Mouse (Mus musculus) layer of hippocampus, adult 9-10 months (tissue): ENCODE measurements around the gene Nras.

Source experiments
- DNase-seq: peaks from one replicate; pipeline ENCODE4 v3.0.0; 2022; ENCODE audit warnings: low spot score

Nras gene

DNA sequence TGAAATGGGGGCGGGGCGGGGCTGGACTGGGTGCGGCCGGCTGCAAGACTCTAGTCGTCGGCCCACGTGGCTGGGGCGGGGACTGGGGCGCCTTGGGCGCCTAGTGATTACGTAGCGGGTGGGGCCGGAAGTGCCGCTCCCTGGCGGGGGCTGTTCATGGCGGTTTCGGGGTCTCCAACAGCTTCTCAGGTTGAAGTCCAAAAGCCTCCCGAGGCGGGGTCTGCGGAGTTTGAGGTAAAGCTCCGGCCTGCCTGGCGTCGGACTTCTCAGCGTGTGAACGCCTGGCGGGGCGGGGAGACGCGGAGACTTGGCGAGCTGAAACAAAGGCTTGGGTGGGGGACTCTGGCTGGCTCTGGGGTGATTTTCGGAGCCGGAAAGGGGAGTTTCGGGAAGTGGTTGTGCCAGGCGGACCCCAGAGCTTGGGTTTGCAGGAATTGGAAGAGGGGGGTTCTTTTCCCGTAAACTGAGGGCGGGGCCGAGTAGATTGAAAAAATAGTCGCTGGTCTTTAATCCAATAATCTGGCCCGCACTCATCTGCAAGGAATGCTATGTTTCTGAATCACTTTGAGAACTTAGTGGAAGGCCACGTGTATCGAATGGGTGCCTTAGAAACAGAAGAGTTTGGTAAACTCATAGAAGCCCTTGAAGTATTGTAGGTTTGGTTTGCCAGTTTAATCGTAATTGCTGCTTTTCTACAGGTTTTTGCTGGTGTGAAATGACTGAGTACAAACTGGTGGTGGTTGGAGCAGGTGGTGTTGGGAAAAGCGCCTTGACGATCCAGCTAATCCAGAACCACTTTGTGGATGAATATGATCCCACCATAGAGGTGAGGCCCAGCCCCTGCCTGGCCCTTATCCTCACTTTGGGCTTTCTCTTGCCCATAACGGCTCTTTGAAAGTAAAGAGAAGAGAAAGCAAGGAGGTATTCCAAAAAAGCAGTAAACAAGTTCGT, at the start of gene Nras:
Nras (plus strand) TSS at position 79 of the 951 bp plus-strand sequence.
- peak; percentile 61 for DNase-seq

DNA sequence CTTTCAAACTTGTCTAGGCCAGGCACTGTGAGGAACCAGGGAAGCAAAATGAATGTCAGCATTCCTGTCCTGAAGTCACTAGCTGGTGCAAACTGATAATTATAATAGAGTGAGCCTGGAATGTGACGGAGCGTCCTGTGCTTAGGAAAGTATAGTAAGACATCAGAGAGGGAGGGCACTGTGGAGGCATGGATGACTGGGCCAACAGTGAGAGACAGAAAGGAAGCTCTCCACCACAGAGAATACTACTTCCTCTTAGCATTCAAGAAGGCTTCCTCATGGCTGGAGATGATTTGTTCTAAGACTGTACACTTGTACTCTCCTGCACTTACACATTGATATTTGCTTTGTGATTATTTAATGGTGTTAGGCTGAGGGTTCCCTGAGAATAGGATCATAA, 40.7 kb upstream of the Nras start:
- no peak for DNase-seq

DNA sequence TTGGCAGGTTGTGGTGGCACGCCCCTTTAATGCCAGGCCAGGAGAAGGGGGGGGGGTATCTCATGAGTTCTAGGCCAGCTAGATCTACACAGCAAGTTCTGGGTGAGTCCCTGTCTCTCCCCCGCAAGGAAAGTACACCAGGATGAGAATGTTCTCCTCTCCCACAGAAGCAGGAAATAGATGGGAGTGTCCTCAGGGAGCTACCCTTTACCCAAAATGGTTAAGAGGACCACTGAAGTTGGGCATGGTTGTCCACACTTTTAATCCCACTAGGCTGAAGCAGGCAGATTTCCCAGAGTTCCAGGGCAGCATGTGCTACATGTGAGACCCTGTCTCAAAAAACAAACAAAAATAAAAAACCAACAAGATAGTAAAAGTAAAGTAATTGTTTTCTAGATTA, 38.6 kb upstream of the Nras start:
- no peak for DNase-seq

DNA sequence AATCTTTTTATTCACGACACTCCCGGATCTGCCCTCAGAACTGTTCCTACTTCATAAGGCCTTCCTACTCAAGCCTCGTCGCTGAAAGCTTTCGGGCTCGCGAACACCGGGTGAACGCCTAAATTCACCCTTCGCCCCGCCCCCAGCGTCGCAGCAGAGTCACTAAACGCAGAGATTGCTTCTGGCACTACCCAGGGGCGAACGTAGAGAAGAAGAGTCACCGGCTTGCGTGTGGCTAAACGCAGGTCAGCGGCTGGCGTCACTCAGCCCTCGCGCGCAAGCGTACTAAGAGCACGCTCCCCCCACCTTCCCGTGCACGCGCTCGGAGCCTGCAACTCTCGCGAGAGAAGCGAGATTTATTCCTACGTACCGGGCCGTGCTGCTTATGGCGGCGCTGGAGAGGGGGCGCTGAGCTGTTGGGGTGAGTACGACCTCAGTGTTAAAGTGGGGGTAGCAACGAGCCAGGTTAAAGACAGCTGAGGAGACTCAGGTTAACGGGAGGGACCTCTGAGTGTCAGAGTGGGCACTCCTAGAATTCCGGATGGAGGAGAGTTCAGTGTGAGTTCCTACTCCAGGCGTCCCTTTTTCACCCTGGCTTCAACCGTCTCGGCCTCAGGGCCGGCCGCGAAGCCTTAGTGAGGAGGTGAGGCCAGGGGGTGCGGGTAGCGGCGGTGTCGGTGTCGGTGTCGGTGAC, 37.7 kb upstream of the Nras start, which contains the start of gene Csde1:
Csde1 (plus strand) TSS at position 178 of the 694 bp plus-strand sequence.
- peak; percentile 94 for DNase-seq

DNA sequence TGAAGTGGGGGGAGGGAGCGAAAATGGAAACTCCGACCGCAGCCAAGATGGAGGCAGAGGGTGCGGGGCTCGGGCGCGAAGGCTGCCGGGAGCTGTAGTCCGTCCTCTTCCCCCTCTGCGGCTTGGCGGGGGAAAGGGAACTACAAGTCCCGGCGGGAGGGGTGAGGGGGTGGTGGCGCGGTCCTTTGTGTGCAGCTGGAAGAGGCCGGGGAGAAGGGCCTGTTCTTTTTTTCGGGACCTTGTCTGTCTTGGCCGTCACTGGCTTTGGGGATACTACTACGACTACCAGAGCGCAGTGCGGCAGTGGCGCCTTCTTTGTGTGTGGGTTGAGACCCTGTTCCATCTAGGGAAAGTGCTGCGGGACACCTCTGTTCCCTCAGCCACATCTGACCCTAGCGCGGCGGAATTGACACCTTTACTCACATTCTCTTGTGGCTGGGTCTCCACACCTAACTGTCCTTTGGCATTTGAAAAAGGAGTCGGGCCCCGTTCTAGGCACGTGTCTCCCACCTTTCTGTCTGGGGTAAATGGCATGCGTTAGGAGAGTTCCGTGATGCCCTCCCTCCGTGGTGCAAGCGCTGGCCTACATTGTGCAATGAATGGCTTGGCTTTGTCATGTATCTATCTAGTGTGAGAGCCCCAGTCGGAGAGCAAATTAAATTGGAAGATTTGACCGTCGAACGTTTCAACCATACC, 37.0 kb upstream of the Nras start:
- DNase-seq = peak; percentile 54

DNA sequence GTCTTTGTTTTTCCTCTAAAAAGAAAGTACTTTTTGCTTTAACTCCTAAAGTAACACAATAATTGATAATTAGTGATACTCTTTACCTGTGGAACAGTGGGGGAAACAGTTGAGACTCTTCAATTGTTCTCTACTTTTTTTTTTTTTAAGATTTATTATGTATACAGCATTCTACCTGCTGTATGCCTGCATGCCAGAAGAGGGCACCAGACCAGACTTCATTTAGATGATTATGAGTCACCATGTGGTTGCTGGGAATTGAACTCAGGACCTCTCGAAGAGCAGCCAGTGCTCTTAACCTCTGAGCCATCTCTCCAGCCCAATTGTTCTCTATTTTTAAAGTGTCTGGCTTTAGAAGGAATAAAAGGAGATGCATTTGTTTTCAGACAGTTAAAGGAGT, 31.9 kb upstream of the Nras start:
- no peak for DNase-seq

DNA sequence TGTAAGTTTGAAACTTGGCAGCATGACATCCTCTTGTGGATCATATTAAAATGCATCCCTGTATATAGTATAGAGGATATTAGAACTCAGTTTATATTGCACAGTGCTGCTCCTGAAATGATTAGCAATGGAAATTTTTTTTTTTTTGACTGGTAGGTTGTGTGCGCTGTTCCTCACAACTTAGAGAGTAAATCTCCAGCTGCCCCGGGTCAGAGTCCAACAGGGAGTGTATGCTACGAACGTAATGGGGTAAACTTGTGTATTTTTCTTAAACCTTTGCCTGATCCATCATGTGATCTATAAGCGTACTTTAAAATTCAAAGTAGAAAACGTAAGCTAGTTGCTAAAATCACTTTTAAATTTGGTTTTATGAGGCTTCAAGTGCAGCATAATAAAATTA, 17.8 kb upstream of the Nras start:
- DNase-seq = no peak

DNA sequence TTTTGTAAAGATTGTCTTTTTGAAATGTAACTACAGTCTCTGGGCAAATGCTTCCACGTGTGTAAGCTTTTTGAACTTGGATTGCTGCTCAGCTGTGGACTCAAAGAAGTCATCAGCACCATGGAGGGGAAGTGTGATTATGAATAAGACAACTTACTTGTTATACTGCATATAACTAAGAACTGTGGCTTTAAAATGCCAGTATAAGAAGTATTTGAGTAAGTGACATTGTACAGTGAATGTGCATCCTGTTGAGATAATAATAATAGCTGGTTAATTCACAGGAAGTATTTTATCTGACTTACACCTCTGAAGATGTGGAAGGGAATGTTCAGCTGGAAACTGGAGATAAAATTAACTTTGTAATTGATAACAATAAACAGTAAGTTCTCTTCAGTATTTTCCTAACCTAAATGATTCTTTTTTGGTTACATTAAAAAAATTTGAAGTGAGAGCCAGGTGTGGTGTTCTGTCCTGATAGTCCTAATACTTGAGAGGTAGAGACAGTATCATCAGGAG, 17.2 kb upstream of the Nras start:
- DNase-seq = no peak

DNA sequence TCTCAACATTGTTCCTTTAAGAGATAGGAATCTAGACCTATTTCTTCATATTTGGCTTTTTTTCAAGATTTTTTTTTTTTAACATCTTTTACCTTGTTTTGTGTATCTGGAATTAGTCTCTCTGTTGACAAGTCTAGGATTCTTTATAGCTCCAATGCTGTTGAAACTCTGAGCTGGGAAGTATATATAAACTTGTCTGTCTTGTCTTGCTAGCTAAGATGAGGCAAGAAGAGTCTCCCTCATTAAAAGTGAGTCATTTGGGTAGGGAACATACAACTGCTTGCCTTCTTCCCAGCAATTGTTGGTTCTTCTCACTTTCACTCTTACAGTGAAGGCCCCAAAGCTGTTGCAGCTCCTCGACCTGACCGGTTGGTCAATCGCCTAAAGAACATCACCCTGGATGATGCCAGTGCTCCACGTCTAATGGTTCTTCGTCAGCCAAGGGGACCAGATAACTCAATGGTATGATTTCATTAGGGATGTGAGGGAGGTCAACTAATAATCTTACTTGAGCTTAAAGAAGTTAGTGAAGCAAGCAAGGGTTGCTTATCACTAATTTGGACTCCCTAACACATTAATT, 2.0 kb upstream of the Nras start:
- DNase-seq = no peak

DNA sequence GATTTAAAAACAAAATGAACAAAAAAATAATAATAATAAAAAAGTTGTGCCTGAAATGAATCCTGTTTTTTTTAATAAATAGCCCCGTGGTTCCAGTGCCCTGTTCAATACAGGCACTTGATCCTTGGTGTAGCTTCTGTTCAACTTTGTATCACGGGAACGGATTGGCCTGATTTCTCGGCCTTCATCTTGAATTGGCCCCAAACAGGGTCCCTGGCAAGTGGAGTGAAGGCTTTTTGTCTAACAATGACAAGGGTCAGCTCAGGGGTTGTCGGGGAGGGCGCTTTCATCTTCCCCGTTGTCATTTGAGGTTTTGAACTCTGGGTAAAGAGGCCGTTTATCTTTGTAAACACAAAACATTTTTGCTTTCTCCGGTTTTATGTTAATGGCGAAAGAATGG, 333 bp upstream of the Nras start:
- no peak for DNase-seq

DNA sequence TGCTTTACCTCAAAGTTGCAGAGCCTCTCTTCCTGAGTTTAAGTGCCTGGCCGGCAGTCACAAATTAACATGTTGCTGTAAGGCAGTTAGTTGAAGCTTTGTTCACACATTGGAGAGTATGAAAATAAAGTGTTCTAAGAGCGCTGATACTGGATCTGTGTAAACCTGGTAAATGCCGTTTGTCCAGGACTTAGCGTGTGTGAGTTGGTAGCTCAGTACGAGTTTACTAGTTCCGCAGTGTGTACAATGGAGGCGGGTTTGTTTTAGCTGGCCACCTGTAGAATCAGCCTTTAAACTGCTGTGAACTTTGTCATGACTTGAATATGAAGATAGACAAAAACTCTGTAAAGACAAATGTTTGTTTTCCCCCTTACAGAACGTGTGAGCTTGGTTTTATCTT, 8.8 kb downstream of the Nras start:
- no peak for DNase-seq

DNA sequence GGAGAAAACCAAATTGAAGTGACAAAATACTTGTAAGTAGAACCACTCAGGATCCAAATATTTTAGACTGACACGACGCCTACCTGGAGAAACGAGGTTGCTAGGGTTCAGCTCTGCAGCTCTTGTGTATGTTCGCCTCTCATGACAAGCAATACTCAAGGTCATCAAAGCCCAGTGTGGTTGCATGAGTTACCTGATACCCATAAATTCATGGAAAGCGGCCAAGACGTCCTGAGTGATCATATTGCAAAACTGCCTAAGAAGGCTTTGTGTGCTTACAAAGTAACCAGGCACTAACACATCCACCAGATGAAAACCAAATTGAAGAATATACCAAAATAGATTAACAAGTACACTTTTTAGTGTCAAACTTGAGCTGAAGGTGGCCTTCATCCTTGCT, 10.9 kb downstream of the Nras start:
- DNase-seq = no peak

DNA sequence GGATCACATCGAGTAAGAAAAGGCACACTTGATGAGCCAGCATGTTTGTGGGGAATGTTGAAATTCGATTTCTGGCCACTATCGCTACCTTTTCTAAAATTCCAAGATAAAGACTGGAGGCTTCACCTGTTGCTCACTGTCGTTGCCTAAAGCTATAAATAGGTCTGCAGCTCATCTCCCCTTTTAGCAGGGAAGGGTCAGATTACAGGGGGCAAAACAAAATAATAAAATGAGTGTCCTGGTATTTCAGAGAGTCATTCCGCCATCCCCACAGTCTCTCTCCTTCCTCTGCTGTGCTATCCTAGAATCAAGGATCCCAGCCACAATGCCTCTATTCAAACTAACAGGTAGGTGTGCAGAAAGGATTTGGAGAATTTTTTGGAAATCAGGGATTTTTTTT, 15.7 kb downstream of the Nras start, which contains the start of gene Ampd1:
Ampd1 (plus strand) TSS at position 244 of the 400 bp plus-strand sequence.
- no peak for DNase-seq

DNA sequence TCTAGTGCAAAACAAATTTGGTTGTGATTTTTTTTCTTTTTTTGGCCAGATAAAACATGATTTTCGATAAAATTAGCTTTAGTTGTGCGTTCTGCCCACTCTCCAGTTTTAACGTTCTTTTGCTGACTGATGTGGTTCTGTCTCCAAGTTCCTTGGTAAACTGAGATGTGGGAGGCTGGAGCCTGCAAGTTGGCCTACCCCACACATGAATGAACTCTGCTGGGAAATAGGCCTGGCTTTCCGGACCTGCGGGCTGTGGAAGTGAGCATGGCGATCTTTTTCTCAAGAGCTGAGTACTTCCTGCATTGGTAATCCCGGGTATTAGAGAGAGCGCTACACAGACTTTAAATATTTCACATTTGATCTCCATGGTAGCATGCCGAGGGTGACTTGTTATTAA, 17.8 kb downstream of the Nras start:
- DNase-seq = no peak

DNA sequence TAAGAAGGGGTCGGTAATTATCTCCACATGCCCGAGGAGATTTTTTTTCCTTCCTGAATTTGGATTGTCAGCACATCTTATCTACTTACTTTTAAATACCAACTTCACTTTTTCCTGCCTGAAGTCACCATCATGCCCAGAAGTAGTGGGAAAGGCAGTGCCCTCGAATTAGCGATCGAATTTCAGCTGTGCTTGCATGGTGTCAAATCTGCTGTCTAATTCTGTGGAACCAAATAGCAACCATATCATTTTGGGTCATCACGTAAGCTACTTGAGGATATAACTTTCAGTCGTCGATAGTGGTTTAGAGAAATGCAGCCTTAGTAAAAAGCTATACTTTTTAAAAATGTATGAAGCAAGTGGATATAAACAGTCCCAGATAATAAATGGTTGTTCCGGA, 18.4 kb downstream of the Nras start:
- DNase-seq = no peak

DNA sequence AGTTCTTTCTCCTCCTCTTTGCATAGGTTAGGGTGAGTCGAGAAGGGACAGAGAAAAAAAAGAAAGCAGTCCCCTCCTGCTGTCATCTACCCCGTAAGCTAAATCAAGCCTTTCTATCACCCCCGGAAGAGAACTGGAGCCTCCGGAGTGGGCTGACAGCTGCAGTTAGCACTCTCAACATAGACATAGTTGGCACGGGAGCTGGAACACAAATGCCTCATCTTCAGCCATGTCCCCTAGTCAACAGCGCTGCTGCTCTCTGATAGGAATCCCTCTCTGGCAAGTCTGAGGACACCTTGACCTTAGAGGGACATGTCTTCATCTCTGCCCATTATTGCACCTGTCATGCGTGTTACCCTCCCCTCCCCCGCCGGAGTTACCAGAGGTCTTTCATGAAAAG, 21.2 kb downstream of the Nras start:
- DNase-seq = no peak

DNA sequence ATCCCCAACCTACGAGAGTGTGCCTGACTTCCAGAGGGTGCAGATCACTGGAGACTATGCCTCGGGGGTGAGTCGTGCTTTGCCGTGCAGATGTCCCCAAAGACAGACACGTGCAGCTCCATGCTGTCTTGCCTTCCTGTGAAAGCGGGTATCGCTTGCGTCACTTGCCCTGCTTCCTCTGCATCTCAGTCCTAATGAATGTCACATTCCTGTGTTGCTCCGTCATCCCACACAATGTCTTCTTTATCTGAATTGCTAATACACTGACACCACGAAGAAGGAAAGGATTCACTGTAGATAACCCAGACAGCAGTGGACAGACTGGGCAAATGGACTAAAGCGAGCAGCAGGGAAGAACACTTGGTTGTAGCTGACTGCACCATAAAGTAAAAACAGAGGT, 23.0 kb downstream of the Nras start:
- no peak for DNase-seq

DNA sequence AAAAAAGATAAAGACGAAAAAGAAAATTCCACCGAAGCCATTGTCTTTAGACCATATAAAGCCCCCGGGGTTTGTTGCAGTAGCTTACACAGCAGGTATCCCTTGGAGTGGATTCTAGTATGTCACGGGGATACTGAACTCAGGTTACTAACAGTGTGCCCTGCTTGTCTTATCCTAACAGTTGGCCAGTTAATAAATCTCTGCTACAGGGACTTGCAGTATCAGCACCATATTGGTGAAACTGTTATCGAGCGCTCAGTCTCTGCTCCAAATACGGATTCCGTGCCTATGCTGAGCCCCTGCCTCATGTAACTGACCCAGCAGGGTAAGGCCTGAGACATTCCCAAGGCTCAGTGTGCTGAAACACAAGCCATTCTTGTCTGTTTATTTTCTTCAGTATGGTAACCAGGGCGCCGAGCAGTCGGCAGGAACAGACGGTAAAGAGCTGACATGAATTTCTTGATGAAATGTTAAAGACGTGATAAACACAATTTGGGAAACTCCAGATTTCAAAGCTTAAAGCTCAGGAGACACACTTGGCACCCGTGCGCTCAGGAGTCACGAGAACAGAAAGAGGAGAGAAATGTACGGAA, 23.9 kb downstream of the Nras start:
- no peak for DNase-seq

DNA sequence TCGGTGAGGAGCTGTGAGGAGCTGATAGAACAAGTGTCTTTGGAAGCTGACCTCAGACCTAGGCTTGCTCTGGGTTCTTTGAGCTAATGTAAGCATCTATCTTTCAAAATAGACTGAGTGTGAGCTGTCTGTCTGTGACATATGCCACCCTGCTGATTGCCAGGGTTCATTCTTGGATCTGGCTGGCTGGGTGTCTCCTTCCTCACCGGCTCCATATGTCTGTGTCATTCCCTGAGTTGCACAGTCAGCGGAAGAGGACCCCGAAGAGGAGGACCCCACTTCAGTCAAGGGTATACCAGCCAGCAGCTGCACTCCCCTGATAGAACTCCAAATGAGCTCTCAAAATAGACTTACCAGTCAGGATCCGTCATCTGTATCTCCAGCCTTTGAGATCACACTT, 24.7 kb downstream of the Nras start:
- no peak for DNase-seq

DNA sequence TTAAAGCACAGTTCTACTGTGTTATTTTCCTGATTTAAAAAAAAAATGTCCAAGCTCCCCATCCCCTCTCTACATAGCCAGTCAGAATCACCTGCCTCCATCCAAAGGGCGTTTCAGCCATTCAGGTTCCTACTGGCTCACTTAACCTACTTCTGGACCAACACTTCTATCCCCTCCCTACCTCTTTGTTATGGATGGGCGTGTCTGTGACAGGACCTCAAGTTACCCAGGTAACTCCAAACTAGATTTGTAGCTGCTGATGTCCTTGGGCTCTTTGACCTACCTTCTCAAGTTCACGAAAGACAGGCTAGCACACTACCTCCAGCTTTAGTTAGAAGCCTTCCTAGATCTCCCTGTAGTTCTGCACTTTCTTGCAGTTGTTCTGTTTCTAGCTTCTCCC, 27.9 kb downstream of the Nras start:
- DNase-seq = no peak

DNA sequence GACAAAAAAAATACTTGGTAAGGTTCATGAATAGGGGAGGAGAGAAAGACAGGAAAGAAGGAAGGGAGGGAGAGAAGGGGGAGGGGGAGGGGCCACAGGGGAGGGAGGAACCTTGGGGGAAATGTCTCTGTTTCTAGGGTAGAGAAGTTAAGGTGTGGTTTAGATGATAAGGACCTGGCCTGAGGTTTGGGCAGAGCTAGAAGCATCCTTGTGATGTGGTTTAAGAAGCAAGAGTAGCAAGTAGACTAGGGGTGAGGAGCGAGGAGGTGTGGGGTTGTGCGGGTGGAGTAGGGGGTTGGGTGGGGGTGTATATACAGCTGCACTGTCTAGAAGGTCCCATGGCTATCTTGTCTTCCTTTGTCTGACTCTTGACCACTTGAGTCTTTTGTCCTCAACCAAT, 33.7 kb downstream of the Nras start:
- DNase-seq = no peak

DNA sequence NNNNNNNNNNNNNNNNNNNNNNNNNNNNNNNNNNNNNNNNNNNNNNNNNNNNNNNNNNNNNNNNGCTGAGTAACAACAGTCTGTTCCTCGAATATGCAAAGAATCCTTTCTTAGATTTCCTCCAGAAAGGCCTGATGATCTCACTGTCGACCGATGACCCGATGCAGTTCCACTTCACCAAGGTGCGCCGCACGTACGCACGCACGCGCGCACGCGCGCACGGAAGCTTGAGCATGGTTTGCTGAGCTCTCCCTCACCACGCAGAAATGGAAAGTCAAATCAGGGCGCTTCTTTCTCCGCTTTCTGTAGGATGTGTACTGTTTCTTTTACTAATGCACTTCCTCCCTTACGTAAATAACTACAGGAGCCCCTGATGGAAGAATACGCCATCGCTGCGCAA, 40.6 kb downstream of the Nras start:
- DNase-seq = no peak
